ENCODE assay signal across 8 mouse cellular contexts in genomic region chr12:98920194-98920991, GRCm38 (mm10). TPM values are rescaled to one million over a fixed set of nuclear protein-coding genes. Genes with fewer than 3 reads are reported as not detected.
A peak's percentile ranks its signal among the peaks of the same experiment; 100 is the strongest.
DNase-seq lines count a peak whose midpoint lies in the region; ATAC-seq lines count a peak whose summit lies in the region.

Ttc8 (plus strand) TSS chr12:98920574.

- H3K4me3 ChIP-seq in megakaryocyte, embryonic 14.5 days (replicated peaks), result peak within 1 kb of the TSS; percentile 91

- peaks cover 12% of the 10 kb centered on the region for H3K4me1 ChIP-seq in megakaryocyte, embryonic 14.5 days

- DNase-seq in adrenal gland, adult 2 months, result peak; percentile 89
- peak; percentile 78 for DNase-seq in embryo, embryonic 11.5 days (ENCODE audit: low read depth, low spot score)
- peak; percentile 82 for DNase-seq in gastrocnemius, postnatal 25 days
- peak; percentile 79 to 92 for DNase-seq in left cerebral cortex, adult 9 months (ENCODE audit: low spot score in 2 of 2)
- DNase-seq in right cerebral cortex, postnatal 10 days (ENCODE audit: low spot score in 2 of 2), result peak; percentile 91
- peak; percentile 88 for DNase-seq in urinary bladder, postnatal 14 days (ENCODE audit: low spot score)

- no peaks in the 10 kb centered on the region for H3K36me3 ChIP-seq in megakaryocyte, embryonic 14.5 days (replicated peaks; ENCODE audit: low read length)

- peaks cover 14% of the 10 kb centered on the region for H3K27me3 ChIP-seq in megakaryocyte, embryonic 14.5 days (replicated peaks)

- no peaks in the 10 kb centered on the region for H3K9me3 ChIP-seq in megakaryocyte, embryonic 14.5 days

- ATAC-seq in inflammation-experienced regulatory T-cells, adult 6 months, result peak; percentile 89

RNA-seq across cellular contexts. Expression of gene Ttc8, which starts in this region (rescaled TPM):
- total RNA-seq in adrenal gland, adult 2 months (2021), result 10 to 100 TPM; 25.8 to 33.0 TPM
- polyA plus RNA-seq in adrenal gland, adult 2 months (2012; rRNA removed), result 9.6 and 11.4 TPM in 2 replicates
- total RNA-seq in gastrocnemius, postnatal 25 days (2021), result 1 to 10 TPM; 5.3 to 6.1 TPM
- polyA plus RNA-seq in inflammation-experienced regulatory T-cells, adult 6 months (2017; shearing (Covaris generic)), result 1 to 10 TPM; 1.9 to 7.9 (median 5.7) TPM
- polyA plus RNA-seq in megakaryocyte, embryonic 14.5 days (2012; ENCODE audit: insufficient read depth, low replicate concordance), result 0.39 TPM in 1 of 2 replicates, not detected in the other

Comparison
In these comparisons a context has a peak if more than half of its experiments do, and no peak if none do; other contexts are left out.
1. Peak in every context shown above with its lines: DNase-seq, ATAC-seq and H3K4me3 ChIP-seq.